Mouse (Mus musculus): ENCODE results near the gene Ggcx. TPM values are rescaled to one million over a fixed set of nuclear protein-coding genes. Genes with fewer than 3 reads are reported as not detected.
"Not testable (repeated sequence)": the region's sequence is repeated elsewhere in the genome, so short reads cannot be mapped to it uniquely, and the experiment has no call there.

Ggcx gene
- polyA plus RNA-seq, 1 experiment from 2014 or later, result 26.8 TPM

DNA sequence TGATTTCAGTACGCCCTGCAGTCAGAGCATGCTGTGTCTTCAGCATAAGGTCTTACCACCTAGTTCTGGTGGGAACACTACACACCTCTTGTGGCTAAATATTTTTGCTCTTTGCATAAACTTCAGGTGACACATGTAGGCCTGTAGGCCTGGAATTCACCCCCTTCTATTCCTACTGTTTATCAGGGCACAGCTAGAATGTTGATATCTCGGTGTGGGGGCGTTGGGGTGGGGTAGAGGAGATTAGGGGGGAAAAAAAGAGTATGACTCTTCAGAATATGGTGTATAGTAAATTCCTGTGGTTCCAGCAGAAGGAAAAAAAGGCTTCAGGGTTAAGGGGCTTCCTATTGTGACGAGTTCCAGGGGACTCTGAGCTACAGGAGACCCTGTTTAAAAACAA, 42.5 kb downstream of the Ggcx start:
- Histone ChIP-seq H3K9me3 (no peaks in the 10 kb centered on the region), H3K27ac (no peak overlapping the region), H3K27me3 (replicated peaks) (no peaks in the 10 kb centered on the region), H3K9ac (no peak overlapping the region), H3K4me1 (peaks cover 2% of the 10 kb centered on the region; the same call in 1 of the 2 replicates), H3K4me3 (no peak overlapping the region), H3K4me2 (replicated peaks) (no peak overlapping the region), H3K36me3 (no peaks in the 10 kb centered on the region)
- 90% methylated on average over 4 of the region's 4 CpGs for WGBS
- ATAC-seq (ENCODE audit: low FRiP score, low read depth), result no peak

- 83% methylated on average over 7 of the region's 7 CpGs for WGBS
These were observed 44.3 kb downstream of the Ggcx start for GRCm38 (mm10) chr6:72458418-72458817.

DNA sequence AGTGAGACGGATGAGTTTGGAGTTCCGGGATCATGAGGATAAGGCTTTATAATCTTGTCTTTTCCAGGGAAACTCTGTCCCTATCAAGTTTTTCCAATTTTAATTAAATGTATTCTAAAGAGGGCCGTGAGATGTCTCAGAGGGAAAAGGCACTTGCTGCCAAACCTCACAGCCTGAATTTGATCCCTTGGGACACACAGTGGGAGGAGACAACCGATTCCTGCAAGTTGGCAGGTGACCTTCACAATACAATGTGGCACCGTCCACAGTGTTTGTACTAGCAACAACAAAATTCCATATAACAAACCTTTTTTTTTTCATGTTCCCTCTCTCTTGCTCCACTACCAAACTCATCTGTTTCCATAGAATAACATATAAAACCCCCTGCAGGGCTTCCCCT, 44.8 kb downstream of the Ggcx start:
- 70% methylated on average over 5 of the region's 5 CpGs for WGBS
- Histone ChIP-seq H3K4me1 (peaks cover 2% of the 10 kb centered on the region; the same call in 1 of the 2 replicates), H3K9me3 (no peaks in the 10 kb centered on the region), H3K36me3 (no peaks in the 10 kb centered on the region), H3K4me3 (no peak overlapping the region), H3K9ac (no peak overlapping the region), H3K27ac (no peak overlapping the region), H3K4me2 (replicated peaks) (no peak overlapping the region), H3K27me3 (replicated peaks) (no peaks in the 10 kb centered on the region)
- no peak for ATAC-seq (ENCODE audit: low FRiP score, low read depth)

More at GRCm38 (mm10) chr6:72458418-72458817, 44.3 kb downstream of the Ggcx start:
- Histone ChIP-seq H3K27me3 (replicated peaks) (no peaks in the 10 kb centered on the region), H3K9ac (no peak overlapping the region), H3K4me2 (replicated peaks) (no peak overlapping the region), H3K27ac (no peak overlapping the region), H3K4me1 (peaks cover 2% of the 10 kb centered on the region; the same call in 1 of the 2 replicates), H3K4me3 (no peak overlapping the region), H3K36me3 (no peaks in the 10 kb centered on the region), H3K9me3 (no peaks in the 10 kb centered on the region)
- no peak for ATAC-seq (ENCODE audit: low FRiP score, low read depth)

GRCm38 (mm10) chr6:72460036-72460801, 46.1 kb downstream of the Ggcx start:
- Histone ChIP-seq H3K4me2 (replicated peaks) (no peak overlapping the region), H3K4me1 (peaks cover 2% of the 10 kb centered on the region; the same call in 1 of the 2 replicates), H3K27me3 (replicated peaks) (no peaks in the 10 kb centered on the region), H3K9me3 (no peaks in the 10 kb centered on the region), H3K4me3 (no peak overlapping the region), H3K36me3 (no peaks in the 10 kb centered on the region), H3K9ac (no peak overlapping the region), H3K27ac (no peak overlapping the region)
- 64% methylated on average over 9 of the region's 9 CpGs for WGBS
- ATAC-seq (ENCODE audit: low FRiP score, low read depth), result no peak

GRCm38 (mm10) chr6:72462550-72463257, 48.6 kb downstream of the Ggcx start:
- not testable (repeated sequence) for H3K9ac ChIP-seq; H3K4me1 ChIP-seq; H3K27me3 ChIP-seq (replicated peaks); H3K4me2 ChIP-seq (replicated peaks); H3K4me3 ChIP-seq; H3K9me3 ChIP-seq; ATAC-seq (ENCODE audit: low FRiP score, low read depth); H3K36me3 ChIP-seq; H3K27ac ChIP-seq
- 77% methylated on average over 5 of the region's 5 CpGs for WGBS

DNA sequence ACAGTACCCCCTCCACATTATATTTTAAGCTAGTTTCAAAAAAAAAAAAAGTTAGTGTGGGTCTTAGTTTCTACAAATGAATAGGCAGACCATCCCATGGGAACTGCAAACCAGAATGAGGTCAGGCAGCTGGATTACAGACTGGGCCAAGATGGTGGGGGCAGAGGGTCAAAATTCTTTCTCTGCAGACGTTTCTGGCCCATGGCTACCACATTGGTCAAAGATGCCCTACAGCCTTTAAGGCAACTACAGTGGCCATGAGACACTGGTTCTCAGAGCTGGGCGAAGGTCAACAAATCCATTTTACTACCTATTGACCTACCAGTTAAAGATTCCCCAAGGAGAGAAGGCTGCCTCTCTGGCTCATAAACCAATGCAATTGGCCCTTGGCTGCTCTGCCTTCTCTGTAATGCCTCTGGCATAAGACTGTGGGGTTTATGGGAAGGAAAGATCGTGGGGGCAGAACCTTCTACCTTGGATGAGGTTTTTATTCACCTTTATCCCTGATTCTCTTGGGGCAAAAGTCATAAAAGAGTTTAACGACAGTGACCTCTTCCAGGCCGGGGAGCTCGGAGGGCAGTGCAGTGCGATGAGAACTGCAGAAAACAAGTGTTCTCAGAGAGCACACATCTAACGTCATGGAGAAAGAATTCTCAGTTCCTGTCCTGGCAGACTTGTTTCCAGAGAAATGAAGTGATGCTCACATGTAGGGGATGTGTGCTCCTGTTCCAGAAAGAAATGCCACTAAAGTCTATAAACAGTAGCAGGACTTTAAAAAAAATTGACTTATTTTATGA, 51.5 kb downstream of the Ggcx start:
- ATAC-seq (ENCODE audit: low FRiP score, low read depth), result no peak
- H3K36me3 ChIP-seq, result no peaks in the 10 kb centered on the region
- H3K4me2 ChIP-seq (replicated peaks), result no peak overlapping the region
- no peaks in the 10 kb centered on the region for H3K27me3 ChIP-seq (replicated peaks)
- no peak overlapping the region for H3K4me3 ChIP-seq
- peaks cover 5% of the 10 kb centered on the region; the same call in 1 of the 2 replicates for H3K4me1 ChIP-seq
- H3K27ac ChIP-seq, result no peak overlapping the region
- 32% methylated on average over 8 of the region's 8 CpGs for WGBS
- H3K9me3 ChIP-seq, result no peaks in the 10 kb centered on the region
- no peak overlapping the region for H3K9ac ChIP-seq

DNA sequence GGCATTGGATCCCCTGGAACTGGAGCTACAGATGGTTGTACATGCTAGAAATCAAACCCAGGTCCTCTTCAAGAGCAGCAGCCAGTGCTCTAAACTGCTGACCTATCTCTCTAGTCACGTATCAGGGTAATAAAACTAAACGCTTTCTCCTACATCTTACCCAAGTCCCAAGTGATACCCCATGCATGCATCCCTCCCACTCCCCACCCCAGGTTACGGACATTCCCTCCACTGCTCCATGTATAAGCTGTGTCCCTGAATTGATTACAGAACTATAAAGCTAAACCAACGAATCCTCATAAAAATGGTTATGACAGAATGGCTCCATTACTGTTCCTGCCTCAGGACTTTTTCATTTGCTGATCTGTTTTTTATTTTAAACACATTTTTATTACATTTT, 52.1 kb downstream of the Ggcx start:
- Histone ChIP-seq H3K36me3 (no peaks in the 10 kb centered on the region), H3K27me3 (replicated peaks) (no peaks in the 10 kb centered on the region), H3K4me2 (replicated peaks) (no peak overlapping the region), H3K27ac (no peak overlapping the region), H3K9me3 (no peaks in the 10 kb centered on the region), H3K4me1 (peaks cover 5% of the 10 kb centered on the region; the same call in 1 of the 2 replicates), H3K9ac (no peak overlapping the region), H3K4me3 (no peak overlapping the region)
- 66% methylated on average over 4 of the region's 4 CpGs for WGBS
- no peak for ATAC-seq (ENCODE audit: low FRiP score, low read depth)

DNA sequence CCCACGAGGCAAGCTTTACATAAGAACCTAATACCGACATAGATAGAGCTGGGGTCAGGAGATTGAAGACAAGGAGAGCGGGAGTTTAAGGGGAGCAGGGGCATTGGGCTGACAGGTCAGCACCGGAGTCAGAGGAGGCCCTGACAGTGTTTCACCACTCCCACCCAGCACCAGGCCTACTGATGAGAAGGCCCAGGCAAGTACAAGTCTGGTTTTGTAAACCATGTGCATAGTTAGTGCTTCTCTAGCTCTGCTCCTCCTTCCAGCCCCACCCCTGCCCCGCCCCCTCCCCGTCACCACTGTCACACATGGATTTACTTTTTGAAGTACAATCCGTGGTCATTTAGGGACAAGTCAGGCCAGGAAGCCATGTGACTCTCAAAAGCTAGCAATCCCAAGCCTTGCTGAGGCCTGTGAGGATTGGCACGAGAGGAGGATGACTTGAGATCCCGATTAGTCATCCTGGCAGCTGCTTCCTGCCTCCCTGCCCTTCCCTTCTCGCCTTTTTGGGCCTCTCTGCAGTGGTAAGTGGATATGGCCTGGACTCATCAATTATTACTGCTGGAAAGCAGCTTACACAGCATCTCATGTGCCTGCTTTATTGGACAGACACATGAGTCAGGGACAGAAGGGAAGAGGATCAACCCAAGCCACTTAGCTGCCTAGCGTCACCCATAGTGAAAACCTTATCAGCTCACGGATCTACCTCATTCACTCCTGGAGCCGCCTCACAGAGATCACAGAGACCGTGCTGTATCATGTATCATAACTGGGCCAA, 59.3 kb downstream of the Ggcx start:
- no peaks in the 10 kb centered on the region for H3K36me3 ChIP-seq

DNA sequence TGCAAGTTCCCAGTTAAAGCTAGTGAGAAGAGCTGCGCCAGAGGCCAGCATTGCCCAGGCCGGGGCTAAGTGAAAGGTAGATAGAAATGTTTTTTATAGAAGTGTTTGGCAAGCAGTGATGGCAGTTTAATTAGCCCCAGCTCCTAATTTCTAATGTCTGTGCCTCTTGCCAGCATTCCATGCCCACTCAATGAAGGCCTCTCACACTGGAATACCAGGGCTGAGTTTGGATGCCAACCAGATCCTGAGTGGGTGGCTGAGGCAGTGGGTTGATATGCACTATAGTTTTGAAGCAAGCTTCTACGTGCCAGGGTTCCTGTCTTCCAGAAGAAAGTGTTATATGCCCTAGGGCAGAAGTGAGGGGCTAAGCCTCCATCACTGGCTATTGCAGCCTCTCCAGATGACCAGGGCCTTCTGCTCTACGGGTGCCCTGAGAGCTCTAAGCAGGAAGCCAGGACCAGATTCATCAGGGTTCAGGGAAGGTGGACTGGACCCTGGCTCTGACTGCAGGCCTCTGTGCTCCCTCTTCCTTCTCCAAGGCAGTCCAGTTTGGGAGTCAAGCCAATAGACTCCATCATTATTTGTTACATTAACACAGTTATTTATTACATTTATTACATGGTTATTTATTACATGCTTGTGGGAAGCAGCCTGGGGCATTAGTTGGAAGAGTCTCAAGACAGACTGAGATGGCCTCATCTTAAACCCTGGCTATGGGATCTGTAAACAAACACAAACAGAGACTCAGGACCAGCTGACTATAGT, 61.3 kb downstream of the Ggcx start:
- no peak for ATAC-seq (ENCODE audit: low FRiP score, low read depth)
- H3K4me3 ChIP-seq, result no peak overlapping the region
- 92% methylated on average over 4 of the region's 4 CpGs for WGBS
- no peaks in the 10 kb centered on the region for H3K4me1 ChIP-seq
- no peaks in the 10 kb centered on the region for H3K27me3 ChIP-seq (replicated peaks)
- no peaks in the 10 kb centered on the region for H3K9me3 ChIP-seq
- H3K36me3 ChIP-seq, result no peaks in the 10 kb centered on the region
- H3K4me2 ChIP-seq (replicated peaks), result no peak overlapping the region
- H3K9ac ChIP-seq, result no peak overlapping the region
- no peak overlapping the region for H3K27ac ChIP-seq

More for the DNA sequence above, 59.3 kb downstream of the Ggcx start:
- H3K27me3 ChIP-seq (replicated peaks), result no peaks in the 10 kb centered on the region
- WGBS, result 67% methylated on average over 14 of the region's 14 CpGs
- H3K9me3 ChIP-seq, result no peaks in the 10 kb centered on the region
- ATAC-seq (ENCODE audit: low FRiP score, low read depth), result no peak
- H3K4me1 ChIP-seq, result no peaks in the 10 kb centered on the region
- H3K9ac ChIP-seq, result no peak overlapping the region
- H3K4me2 ChIP-seq (replicated peaks), result no peak overlapping the region
- no peak overlapping the region for H3K4me3 ChIP-seq
- H3K27ac ChIP-seq, result no peak overlapping the region

DNA sequence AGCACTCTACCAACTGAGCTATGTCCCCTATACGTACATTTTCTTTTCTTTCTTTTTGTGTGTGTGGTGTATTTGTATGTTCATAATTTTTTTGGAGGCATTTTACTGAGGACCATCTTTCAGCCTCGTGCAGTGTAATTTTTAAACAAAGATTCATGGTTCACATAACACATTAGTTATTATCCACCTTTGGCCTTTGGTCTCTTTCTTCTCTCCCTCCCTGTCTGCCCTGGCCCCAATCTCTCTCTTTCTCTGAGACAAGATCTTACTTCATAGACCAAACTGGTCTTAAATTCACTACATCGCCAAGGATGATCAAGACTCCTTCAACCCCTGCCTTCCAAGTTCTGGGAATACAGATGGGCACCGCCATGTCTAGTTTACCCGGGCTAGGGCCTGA, 62.7 kb downstream of the Ggcx start:
- no peak for ATAC-seq (ENCODE audit: low FRiP score, low read depth)
- WGBS, result 91% methylated on average over 5 of the region's 5 CpGs

GRCm38 (mm10) chr6:72477621-72478020, 63.5 kb downstream of the Ggcx start:
- Histone ChIP-seq H3K27ac (no peak overlapping the region), H3K4me2 (replicated peaks) (no peak overlapping the region)
- WGBS, result 93% methylated on average over 3 of the region's 3 CpGs

More for the DNA sequence above, 62.7 kb downstream of the Ggcx start:
- no peaks in the 10 kb centered on the region for H3K9me3 ChIP-seq
- no peak overlapping the region for H3K4me2 ChIP-seq (replicated peaks)
- no peak overlapping the region for H3K4me3 ChIP-seq
- H3K4me1 ChIP-seq, result no peaks in the 10 kb centered on the region
- no peak overlapping the region for H3K27ac ChIP-seq
- no peak overlapping the region for H3K9ac ChIP-seq
- H3K36me3 ChIP-seq, result no peaks in the 10 kb centered on the region
- no peaks in the 10 kb centered on the region for H3K27me3 ChIP-seq (replicated peaks)

More at GRCm38 (mm10) chr6:72477621-72478020, 63.5 kb downstream of the Ggcx start:
- Histone ChIP-seq H3K9ac (no peak overlapping the region), H3K36me3 (no peaks in the 10 kb centered on the region), H3K27me3 (replicated peaks) (no peaks in the 10 kb centered on the region), H3K4me1 (no peaks in the 10 kb centered on the region), H3K9me3 (no peaks in the 10 kb centered on the region), H3K4me3 (no peak overlapping the region)
- ATAC-seq (ENCODE audit: low FRiP score, low read depth), result no peak

All from neural tube, embryonic 12.5 days (tissue).